Mouse (Mus musculus) WW6 (cell line): Measurements from ENCODE around the gene Gm10153.
A peak's percentile ranks its signal among the peaks of the same experiment; 100 is the strongest.
"Not testable (repeated sequence)": the region's sequence is repeated elsewhere in the genome, so short reads cannot be mapped to it uniquely, and the experiment has no call there.

Source experiments
- DNase-seq: peaks from one replicate; pipeline ENCODE4 v3.0.0-alpha.2; 2013; ENCODE audit warnings: low read depth, low spot score

The Gm10153 gene

DNA sequence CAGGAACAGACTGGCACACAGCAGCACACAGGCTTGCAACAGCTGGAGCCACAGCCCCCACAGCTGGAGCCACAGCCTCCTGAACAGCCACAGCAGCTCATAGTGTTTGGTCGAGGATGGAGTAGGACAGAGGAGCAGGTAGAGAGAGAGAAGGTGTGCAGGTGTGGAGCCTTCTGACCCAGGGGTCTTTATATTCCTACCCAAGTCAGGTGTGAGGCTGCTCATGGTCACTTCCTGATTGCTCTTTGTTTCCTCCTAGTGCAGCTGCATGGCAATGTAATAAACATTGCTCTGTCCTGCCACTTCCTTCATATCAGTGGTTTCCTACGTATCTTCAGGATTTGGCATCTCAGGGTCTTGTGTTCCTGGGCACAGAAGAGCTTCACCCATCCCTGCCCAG is at the start of gene Gm10153:
Gene Gm10153, minus strand, starts transcription at position 101 of the 400 bp plus-strand sequence.
- no peak for DNase-seq

DNA sequence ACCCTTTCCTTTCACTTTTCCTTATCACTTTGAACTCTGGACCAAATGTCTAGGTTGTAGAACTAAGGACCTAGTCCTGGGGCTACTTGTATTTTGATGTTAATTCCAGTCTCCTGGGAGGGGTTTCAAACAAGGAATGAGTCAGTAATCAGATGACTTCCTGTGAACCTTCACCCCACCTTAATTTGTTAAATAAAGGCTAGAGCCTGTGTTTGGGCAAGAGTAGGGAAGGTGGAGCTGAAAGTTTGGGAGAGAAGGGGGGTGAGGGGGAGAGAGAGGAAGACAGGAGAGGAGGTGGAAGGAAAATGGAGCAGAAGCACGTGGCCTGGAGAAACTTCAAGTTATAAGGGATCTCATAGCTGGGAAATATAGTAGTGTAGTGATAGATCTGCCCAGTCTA is 41.4 kb upstream of the Gm10153 start:
- peak; percentile 47 for DNase-seq

DNA sequence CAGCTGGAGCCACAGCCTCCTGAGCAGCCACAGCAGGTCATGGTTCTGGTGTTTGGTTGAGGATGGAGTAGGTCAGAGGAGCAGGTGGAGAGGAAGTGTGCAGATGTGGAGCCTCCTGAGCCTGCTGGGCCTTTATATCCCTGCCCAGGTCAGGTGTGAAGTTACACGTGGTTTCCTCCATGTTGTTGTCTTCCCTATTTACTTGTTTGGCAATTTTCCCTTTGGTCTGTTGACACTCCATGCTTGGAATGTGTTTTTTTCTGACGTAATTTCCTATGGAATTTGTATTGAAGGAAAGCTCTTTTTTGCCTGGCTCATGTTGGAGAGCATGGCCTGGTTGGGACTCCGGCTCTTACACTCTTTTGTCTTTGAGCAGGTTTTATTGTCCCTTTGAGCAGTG is 39.7 kb upstream of the Gm10153 start, which contains the start of gene Krtap5-5:
Gene Krtap5-5, minus strand, starts transcription at position 101 of the 400 bp plus-strand sequence.
- not testable (repeated sequence) for DNase-seq

DNA sequence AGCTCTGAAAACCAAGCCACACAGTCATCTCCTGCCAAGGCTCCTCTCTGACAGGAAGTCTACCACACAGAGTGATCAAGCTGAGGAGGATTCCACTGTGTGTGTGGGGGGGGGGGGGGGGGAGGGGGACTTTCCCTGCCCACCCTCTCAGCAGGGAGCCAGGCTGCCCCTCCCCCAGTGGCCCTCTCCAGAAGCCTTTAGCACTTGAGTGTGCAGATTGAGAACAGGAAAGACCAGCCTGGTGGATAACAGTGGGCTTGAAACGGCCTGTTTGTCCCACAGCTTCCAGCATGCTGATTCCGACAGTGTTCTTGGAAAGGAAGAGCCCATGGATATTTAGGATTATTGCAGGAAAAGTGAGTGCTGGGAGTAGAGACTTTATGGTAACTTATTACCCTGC is 34.3 kb upstream of the Gm10153 start:
- no peak for DNase-seq

DNA sequence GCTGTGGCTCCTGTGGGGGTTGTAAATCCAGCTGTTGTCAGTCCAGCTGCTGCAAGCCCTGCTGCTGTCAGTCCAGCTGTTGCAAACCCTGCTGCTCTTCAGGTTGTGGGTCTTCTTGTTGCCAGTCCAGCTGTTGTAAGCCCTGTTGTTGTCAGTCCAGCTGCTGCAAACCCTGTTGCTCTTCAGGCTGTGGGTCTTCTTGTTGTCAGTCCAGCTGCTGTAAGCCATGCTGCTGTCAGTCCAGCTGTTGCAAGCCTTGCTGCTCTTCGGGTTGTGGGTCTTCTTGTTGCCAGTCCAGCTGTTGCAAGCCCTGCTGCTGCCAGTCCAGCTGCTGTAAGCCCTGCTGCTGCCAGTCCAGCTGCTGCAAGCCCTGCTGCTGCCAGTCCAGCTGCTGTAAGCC is 21.9 kb upstream of the Gm10153 start:
- DNase-seq: not testable (repeated sequence)

DNA sequence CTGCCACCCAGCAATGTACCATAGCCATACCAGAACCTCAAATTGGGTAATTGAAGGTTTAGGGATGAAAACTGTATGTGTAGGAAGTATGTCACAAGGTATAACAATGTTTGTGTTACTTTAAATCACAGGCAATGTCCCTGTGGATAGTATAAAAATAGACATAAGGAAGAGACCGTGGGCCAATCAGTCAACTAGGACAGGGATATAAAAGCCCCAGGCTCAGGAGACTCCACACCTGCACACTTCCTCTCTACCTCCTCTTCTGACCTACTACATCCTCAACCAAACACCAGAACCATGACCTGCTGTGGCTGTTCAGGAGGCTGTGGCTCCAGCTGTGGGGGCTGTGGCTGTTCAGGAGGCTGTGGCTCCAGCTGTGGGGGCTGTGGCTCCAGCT is 21.4 kb upstream of the Gm10153 start, which contains the start of gene Gm7579:
Gene Gm7579, plus strand, starts transcription at position 301 of the 400 bp plus-strand sequence.
- no peak for DNase-seq

DNA sequence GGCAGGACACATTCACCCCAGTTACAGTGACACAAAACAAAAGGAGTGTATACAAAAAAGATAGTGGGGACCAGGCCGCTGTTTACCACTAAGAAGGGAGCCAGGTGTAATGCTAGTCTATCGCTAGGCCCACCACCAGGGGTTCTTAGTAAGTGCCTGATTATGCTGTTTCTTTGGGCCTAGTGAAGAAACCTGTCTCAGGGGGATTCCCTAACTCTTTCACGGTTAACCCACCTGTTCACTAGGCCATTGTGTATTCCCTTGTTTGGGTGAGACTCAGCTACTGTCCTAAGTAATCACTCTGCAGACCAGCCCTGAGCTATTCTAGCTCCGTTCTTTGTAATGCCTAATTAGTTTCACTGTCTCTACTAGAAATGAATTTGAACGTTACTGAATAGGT is 16.7 kb upstream of the Gm10153 start:
- DNase-seq: not testable (repeated sequence)

DNA sequence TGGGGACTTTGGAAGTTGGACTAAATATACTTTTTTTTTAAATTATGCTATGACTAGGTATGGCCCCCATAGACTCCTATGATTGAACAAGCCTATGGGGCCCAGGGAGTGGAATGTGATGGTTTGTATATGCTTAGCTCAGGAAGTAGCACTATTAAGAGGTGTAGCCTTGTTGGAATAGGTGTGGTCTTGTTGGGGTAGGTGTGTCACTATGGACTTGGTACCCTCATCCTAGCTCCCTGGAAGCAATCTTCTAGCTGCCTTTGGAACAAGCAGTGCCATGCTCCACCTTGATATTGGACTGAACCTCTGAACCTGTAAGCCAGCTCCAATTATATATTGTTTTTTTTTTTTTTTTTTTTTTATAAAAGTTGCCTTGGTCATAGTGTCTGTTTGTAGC is 15.3 kb upstream of the Gm10153 start:
- no peak for DNase-seq

DNA sequence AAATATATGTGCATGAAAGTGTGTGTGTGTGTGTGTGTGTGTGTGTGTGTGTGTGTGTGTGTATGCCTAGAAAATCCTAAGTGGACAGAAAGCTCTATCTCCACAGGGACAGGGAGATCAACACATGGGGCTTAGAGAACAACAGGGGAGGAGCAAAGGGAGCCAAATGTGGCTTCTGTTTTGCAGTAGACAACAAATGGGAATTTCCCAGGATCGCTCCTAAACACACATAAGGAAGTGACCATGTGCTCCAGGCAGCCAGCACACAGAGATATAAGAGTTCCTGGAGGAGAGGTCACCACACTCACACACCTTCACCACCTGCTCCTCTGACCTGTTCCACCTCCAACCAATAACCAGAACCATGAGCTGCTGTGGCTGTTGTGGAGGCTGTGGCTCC is 10.9 kb upstream of the Gm10153 start, which contains the start of gene Krtap5-3:
Gene Krtap5-3, plus strand, starts transcription at position 301 of the 400 bp plus-strand sequence.
- DNase-seq: no peak

DNA sequence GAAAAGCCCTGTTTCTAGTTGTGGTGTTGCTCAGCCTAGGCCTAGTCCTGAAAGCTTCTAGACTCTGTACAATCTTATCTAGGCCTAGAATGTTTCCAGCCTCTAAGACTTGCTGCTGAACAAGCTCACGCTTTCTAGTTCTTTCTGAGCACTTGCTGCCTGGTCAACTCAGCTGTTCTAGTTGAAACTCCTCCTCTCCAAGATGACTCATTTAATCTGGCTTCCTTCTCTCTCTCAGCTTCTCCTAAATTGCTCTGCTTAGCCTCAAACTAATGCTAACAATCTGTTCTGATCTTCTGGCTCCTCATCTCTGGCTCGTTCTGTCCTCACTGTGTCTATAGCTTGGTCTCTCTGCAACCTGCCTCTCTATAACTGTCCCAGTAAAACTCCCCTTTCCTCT is 8.6 kb upstream of the Gm10153 start:
- DNase-seq: no peak

DNA sequence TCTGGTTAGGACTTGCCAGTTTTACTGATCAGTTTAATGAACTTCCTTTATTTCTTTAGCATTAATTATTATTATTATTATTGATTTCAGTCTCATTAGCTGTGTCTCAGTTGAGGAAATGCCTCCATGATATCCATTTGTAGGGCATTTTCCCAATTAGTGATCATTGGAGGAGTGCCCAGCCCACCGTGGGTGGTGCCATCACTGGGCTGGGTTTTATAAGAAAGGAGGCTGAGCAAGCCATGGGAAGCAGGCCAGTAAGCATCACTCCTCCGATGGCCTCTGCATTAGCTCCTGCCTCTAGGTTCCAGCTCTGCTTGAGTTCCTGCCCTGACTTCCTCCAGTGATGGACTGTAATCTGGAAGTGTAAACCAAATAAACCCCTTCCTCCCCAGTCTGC is 2.0 kb downstream of the Gm10153 start:
- DNase-seq: no peak

DNA sequence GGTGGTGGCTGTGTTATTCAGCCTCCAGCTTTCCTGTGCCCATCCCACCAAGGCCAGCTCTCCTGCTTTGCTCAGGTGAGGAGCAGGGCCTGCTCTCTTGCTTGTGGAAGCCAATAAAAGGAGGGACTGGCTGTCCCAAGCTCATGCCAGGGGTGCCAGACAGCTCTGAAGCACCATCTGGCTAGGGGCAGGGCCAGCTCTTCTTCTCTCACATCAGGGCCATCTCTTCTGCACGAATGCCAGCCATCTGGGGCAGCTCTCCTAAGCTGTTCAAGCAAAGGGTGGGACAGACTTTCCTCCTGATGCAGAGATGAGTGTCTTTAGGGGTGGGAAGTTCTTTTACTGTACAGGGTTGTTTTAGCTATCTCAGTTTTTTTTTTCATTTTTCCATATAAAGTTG is 9.2 kb downstream of the Gm10153 start:
- DNase-seq: no peak

DNA sequence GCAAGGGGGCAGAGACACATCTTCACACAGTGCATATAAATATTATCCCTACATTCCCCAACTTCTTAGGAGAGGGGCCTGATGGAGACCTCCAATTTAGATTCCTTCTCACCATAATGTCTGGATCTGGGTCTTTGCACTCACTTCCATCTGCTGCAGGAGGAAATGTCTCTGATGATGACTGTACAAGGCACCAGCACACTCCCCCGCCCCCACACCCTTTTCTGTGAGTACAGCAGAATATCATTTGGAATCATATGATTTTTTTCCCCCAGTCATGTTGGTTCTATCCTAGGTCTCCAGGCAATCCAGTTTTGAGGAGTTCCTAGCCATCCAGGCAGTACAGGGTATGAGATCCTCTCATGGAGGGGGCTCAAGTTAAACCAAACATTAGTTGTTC is 11.5 kb downstream of the Gm10153 start:
- no peak for DNase-seq

DNA sequence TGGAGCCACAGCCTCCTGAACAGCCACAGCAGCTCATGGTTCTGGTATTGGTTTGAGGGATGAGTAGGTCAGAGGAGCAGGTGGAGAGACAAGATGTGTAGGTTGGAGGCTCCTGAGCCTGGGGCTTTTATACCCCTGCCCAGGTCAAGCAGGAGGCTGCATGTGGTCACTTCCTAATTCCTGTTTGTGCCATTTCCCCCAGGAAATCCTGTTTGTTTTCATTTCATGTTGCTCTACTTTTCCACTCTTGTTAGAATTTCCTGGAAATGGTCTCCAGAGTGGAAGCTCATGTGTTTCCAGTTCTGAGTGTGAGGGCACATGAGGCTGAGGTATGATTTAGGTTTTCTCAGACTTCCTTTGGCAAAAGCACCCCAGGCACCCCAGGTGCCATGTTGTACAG is 14.3 kb downstream of the Gm10153 start, which contains the start of gene Krtap5-2:
Gene Krtap5-2, minus strand, starts transcription at position 101 of the 400 bp plus-strand sequence.
- not testable (repeated sequence) for DNase-seq

DNA sequence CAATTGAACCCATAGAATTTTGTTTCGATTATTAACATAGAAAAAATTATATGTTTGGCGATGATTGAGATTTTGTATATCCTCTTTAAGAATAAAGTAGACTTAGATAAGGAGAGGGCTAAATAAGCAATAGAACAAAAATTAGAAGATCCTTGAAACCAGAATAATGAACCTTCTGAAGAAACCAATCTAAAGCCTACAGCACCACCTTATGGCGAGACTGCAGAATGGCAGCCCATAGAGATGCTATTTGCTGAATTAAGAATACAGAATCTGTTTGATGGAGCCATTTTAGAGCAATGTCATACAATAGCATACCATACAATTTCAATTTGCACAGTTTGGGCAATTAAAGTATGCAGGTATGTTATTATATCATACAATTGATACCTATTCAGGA is 20.4 kb downstream of the Gm10153 start:
- peak; percentile 11 for DNase-seq

DNA sequence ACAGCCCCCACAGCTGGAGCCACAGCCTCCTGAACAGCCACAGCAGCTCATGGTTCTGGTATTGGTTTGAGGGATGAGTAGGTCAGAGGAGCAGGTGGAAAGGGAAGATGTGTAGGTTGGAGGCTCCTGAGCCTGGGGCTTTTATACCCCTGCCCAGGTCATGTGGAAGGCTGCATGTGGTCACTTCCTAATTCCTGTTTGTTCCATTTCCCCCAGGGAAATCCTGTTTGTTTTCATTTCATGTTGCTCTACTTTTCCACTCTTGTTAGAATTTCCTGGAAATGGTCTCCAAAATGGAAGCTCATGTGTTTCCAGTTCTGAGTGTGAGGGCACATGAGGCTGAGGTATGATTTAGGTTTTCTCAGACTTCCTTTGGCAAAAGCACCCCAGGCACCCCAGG is 24.6 kb downstream of the Gm10153 start, which contains the start of gene Gm4553:
Gene Gm4553, minus strand, starts transcription at position 101 of the 400 bp plus-strand sequence.
- DNase-seq: not testable (repeated sequence)

DNA sequence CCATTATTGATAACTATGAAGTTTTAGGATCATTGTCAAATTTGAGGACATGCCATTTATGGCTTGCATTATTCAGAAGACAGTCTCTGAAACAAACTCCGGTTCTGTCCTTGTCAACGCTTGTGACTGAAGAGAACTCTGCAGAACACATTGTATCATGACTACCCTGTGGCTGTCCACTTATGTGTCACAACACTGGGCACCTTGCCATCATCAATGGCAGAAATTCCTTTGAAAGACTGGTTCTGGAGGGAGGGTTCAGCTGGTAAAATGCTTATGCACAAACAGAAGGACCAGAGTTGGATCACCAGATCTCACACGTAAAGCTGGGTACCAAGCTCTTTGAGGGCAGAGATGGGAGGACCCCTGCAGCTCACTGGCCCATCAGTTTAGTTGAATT is 30.8 kb downstream of the Gm10153 start:
- DNase-seq: no peak

DNA sequence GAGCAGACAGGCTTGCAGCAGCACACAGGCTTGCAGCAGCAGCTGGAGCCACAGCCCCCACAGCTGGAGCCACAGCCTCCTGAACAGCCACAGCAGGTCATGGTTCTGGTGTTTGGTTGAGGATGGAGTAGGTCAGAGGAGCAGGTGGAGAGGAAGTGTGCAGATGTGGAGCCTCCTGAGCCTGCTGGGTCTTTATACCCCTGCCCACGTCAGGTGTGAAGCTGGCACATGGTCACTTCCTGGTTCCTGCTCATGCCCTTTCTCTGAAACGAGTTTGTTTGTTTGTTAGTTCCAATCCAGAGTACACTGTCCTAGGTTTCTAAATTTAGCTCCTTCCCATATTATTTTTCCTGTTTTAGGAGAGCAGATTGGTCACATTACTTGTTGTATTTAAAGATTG is 33.2 kb downstream of the Gm10153 start, which contains the start of gene Gm29735:
Gene Gm29735, minus strand, starts transcription at position 101 of the 400 bp plus-strand sequence.
- not testable (repeated sequence) for DNase-seq

DNA sequence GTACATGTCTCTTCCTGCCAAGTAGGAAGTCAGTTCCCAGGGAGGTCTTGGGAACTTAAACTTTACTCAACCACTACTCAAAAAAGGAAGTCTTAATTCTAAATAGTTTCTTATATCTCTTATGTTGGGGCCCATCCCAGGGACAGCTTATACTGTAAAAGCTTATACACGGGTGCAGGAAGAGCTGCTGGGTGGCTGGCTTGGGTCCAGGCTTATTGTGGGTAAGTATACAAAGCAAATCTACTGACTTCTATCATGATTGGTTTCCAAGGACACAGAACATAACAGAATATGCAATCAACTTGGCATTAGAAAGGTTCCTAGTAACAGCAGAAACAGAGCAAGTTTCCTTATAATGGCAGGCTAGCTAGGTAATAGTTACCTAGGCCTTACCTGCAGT is 34.9 kb downstream of the Gm10153 start:
- no peak for DNase-seq

DNA sequence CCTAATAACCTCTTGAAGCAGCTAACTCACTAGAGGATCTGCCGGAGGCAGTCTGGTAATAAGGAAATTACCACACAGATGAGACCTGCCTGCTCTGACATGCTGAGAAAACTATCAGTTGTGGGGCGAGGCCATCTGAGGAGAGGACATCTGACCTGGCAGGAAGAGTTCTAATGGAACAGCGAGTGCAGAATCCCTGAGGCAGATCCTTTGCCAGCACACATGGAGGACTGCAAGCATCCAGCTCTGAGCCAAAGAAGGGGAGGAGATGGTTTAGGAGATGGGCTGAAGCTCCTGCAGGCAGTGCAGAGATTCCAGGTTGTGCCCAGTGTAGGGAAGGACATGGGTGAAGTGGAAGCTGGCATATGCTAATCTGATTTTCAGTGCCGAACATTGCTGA is 38.0 kb downstream of the Gm10153 start:
- no peak for DNase-seq

DNA sequence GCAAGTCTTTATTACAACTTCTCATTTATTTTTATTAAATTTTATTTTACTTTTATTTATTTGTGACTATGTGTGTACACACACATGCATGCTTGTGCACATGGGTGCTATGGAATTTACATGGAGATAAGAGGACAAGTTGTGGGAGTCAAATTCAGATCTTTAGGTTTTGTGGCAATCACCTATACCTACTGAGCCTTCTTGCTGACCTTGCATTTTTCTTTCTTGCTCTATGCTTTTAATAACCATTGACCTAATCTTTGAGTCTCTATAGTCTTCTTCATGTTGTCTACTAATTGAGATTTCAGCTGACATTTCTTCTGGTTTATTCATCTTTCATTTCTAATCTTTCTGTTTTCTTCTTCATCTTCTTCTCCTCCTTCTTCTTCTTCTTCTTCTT is 41.6 kb downstream of the Gm10153 start:
- DNase-seq: no peak

DNA sequence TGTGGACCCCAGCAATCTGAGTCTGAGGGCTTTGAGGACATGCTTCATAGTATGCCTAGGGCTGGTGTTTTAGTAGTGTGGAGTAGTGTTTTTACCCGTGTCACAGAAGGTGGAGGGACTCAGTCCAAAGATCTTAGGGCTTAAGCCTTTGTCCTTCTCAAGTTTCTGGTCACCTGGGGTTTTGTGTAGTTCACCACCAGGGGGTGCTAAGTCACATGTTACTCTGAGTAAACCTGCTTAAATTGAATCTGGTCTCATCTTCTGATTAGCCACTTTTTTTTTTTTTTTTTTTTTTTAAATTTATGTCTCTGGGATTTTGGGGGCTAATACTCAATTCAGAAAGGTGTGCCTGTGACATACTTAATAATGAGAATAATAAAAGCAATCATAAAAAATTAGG is 44.2 kb downstream of the Gm10153 start:
- DNase-seq: peak; percentile 24

DNA sequence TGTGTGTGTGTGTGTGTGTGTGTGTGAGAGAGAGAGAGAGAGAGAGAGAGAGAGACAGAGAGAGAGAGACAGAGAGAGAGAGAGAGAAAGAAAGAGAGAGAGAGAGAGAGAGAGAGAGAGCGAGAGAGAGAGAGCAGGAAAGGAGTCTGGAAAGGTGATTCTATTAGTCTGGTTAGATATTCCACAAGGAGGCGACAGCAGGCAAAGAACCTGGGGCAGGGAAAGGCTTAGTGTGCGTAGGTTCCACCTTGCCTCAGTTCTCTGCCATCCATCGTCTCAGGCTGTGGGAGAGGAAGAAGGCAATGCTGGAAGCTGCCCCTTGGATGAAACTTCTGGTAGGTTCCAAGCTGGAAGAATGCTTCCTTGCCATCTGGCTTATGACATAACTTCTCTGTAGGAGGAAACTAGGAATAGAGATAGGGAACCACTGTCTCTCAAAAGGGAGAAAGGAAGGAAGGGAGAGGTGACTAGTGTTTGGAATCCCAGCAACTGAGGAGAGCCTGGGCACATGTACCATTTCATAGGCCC is 44.7 kb downstream of the Gm10153 start:
- no peak for DNase-seq

DNA sequence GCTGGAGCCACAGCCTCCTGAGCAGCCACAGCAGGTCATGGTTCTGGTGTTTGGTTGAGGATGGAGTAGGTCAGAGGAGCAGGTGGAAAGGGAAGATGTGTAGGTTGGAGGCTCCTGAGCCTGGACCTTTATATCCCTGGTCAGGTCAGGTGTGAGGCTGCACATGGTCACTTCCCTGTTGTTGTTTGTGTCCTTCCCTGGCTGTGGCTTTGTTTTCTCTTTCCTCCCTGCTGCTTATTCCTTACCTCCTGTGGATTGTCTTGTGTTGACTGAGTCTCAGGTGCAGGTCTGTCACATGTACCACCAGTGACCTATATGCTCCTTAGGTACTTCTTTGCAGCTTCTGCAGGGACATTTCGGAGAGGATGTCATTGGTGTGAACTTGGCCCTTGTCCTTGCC is 45.7 kb downstream of the Gm10153 start, which contains the start of gene Gm45337:
Gene Gm45337, minus strand, starts transcription at position 101 of the 400 bp plus-strand sequence.
- no peak for DNase-seq
